10 mouse cellular contexts compared by ENCODE assay signal in genomic region chr17:27445364-27446075, GRCm38 (mm10).
DNase-seq lines count a peak whose midpoint lies in the region; ATAC-seq and TF ChIP-seq lines count a peak whose summit lies in the region.
"Had no signal": no experiment of that assay in that cellular context is flagged by ENCODE, and none has a peak within 500 bp of the region (broad histone marks: within the 10 kb centered on the region; RNA-seq: fewer than 3 reads in every experiment).

No protein-coding gene starts in this region.

- no peak for DNase-seq in midbrain, embryonic 10.5 days (ENCODE audit: low spot score)
- DNase-seq in heart, postnatal 0 days (ENCODE audit: low spot score), result peak; percentile 61
- peak; percentile 82 for DNase-seq in testis, postnatal 14 days (ENCODE audit: low spot score)
- DNase-seq in lung, postnatal 0 days (ENCODE audit: low spot score), result no peak
- DNase-seq: lung, postnatal 4 days had no signal

- ATAC-seq in midbrain, embryonic 16.5 days, result no peak
- ATAC-seq in heart, postnatal 0 days (ENCODE audit: insufficient read depth, low read depth), result peak; percentile 87
- peak; percentile 74 for ATAC-seq in kidney, embryonic 14.5 days (ENCODE audit: low FRiP score, low TSS enrichment)
- no peak for ATAC-seq in lung, postnatal 0 days
- ATAC-seq in midbrain, embryonic 15.5 days (replicated peaks), result no peak
- no peak for ATAC-seq in intestine, postnatal 0 days

- WGBS in midbrain, embryonic 16.5 days, result 57% methylated on average over 17 of the region's 17 CpGs
- 82% methylated on average over 17 of the region's 17 CpGs for WGBS in midbrain, embryonic 10.5 days
- 31% methylated on average over 17 of the region's 17 CpGs for WGBS in heart, postnatal 0 days
- WGBS in kidney, embryonic 14.5 days, result 20% methylated on average over 17 of the region's 17 CpGs
- WGBS in lung, postnatal 0 days, result 28% methylated on average over 17 of the region's 17 CpGs
- WGBS in midbrain, embryonic 15.5 days, result 58% methylated on average over 17 of the region's 17 CpGs
- WGBS in intestine, postnatal 0 days, result 34% methylated on average over 17 of the region's 17 CpGs

- TF ChIP-seq EP300 in heart, postnatal 0 days (IDR thresholded peaks at IDR 0.05; ENCODE audit: low read depth), result no peak
- no peak for TF ChIP-seq EP300 in lung, postnatal 0 days (IDR thresholded peaks at IDR 0.05)

- peak overlapping the region; percentile 55; the same call in 1 of the 2 replicates for H3K9ac ChIP-seq in midbrain, embryonic 16.5 days (ENCODE audit: low read depth, low read length)
- no peak overlapping the region for H3K9ac ChIP-seq in heart, postnatal 0 days (replicated peaks; ENCODE audit: low read depth, low read length)
- H3K9ac ChIP-seq in kidney, embryonic 14.5 days (ENCODE audit: low read depth, low read length), result no peak overlapping the region
- no peak overlapping the region for H3K9ac ChIP-seq in lung, postnatal 0 days (replicated peaks; ENCODE audit: low read depth)
- no peak overlapping the region for H3K9ac ChIP-seq in midbrain, embryonic 15.5 days
- no peak overlapping the region for H3K9ac ChIP-seq in intestine, postnatal 0 days (ENCODE audit: low read depth, low read length)
- H3K9ac ChIP-seq: embryonic facial prominence, embryonic 12.5 days had no signal

- H3K27me3 ChIP-seq in midbrain, embryonic 16.5 days (ENCODE audit: control insufficient read depth, insufficient read depth, low read depth, low read length), result no peaks in the 10 kb centered on the region
- no peaks in the 10 kb centered on the region for H3K27me3 ChIP-seq in midbrain, embryonic 10.5 days (ENCODE audit: low read depth, poor library complexity, severe bottlenecking)
- peaks cover 4% of the 10 kb centered on the region; the same call in 1 of the 2 replicates for H3K27me3 ChIP-seq in heart, postnatal 0 days (ENCODE audit: control insufficient read depth, insufficient read depth, low read length)
- no peaks in the 10 kb centered on the region; the same call in 1 of the 2 replicates for H3K27me3 ChIP-seq in kidney, embryonic 14.5 days (ENCODE audit: control insufficient read depth, insufficient read depth, low read length)
- H3K27me3 ChIP-seq in lung, postnatal 0 days (replicated peaks; ENCODE audit: insufficient read depth, low read length), result no peaks in the 10 kb centered on the region
- H3K27me3 ChIP-seq in midbrain, embryonic 15.5 days (replicated peaks), result no peaks in the 10 kb centered on the region
- no peaks in the 10 kb centered on the region for H3K27me3 ChIP-seq in intestine, postnatal 0 days (replicated peaks; ENCODE audit: control insufficient read depth, insufficient read depth, low read length)
- H3K27me3 ChIP-seq: embryonic facial prominence, embryonic 12.5 days had no signal

- TF ChIP-seq CTCF in heart, postnatal 0 days (IDR thresholded peaks at IDR 0.05; ENCODE audit: low read depth), result no peak
- TF ChIP-seq CTCF in lung, postnatal 0 days (IDR thresholded peaks at IDR 0.05), result no peak
- no peak for TF ChIP-seq CTCF in intestine, postnatal 0 days (IDR thresholded peaks at IDR 0.05; ENCODE audit: low read depth)

- H3K4me3 ChIP-seq in midbrain, embryonic 16.5 days (ENCODE audit: low read depth, low read length), result no peak overlapping the region
- no peak overlapping the region for H3K4me3 ChIP-seq in midbrain, embryonic 10.5 days
- H3K4me3 ChIP-seq in heart, postnatal 0 days (ENCODE audit: low read depth, low read length), result no peak overlapping the region
- no peak overlapping the region for H3K4me3 ChIP-seq in kidney, embryonic 14.5 days (ENCODE audit: low read length)
- H3K4me3 ChIP-seq in lung, postnatal 0 days (ENCODE audit: low read depth, low read length), result no peak overlapping the region
- H3K4me3 ChIP-seq in midbrain, embryonic 15.5 days, result no peak overlapping the region
- H3K4me3 ChIP-seq in intestine, postnatal 0 days (ENCODE audit: low read depth, low read length), result no peak overlapping the region
- H3K4me3 ChIP-seq: embryonic facial prominence, embryonic 12.5 days had no signal

- H3K36me3 ChIP-seq in midbrain, embryonic 16.5 days (ENCODE audit: control insufficient read depth, insufficient read depth, low read length), result no peaks in the 10 kb centered on the region
- no peaks in the 10 kb centered on the region for H3K36me3 ChIP-seq in midbrain, embryonic 10.5 days
- no peaks in the 10 kb centered on the region for H3K36me3 ChIP-seq in heart, postnatal 0 days (replicated peaks; ENCODE audit: control insufficient read depth, insufficient read depth, low read length)
- no peaks in the 10 kb centered on the region for H3K36me3 ChIP-seq in kidney, embryonic 14.5 days (ENCODE audit: control insufficient read depth, insufficient read depth, low read length)
- no peaks in the 10 kb centered on the region for H3K36me3 ChIP-seq in lung, postnatal 0 days (ENCODE audit: insufficient read depth, low read length)
- H3K36me3 ChIP-seq in midbrain, embryonic 15.5 days (replicated peaks), result no peaks in the 10 kb centered on the region
- H3K36me3 ChIP-seq in intestine, postnatal 0 days (ENCODE audit: control insufficient read depth, insufficient read depth), result no peaks in the 10 kb centered on the region
- H3K36me3 ChIP-seq: embryonic facial prominence, embryonic 12.5 days had no signal

- no peak overlapping the region for H3K27ac ChIP-seq in midbrain, embryonic 16.5 days (ENCODE audit: low read length)
- H3K27ac ChIP-seq in midbrain, embryonic 10.5 days (replicated peaks), result no peak overlapping the region
- H3K27ac ChIP-seq in heart, postnatal 0 days (ENCODE audit: low read depth), result no peak overlapping the region
- no peak overlapping the region for H3K27ac ChIP-seq in kidney, embryonic 14.5 days (ENCODE audit: low read depth, low read length)
- H3K27ac ChIP-seq in lung, postnatal 0 days (ENCODE audit: low read length), result no peak overlapping the region
- H3K27ac ChIP-seq in midbrain, embryonic 15.5 days, result no peak overlapping the region
- H3K27ac ChIP-seq in intestine, postnatal 0 days (ENCODE audit: low read depth, low read length), result no peak overlapping the region
- H3K27ac ChIP-seq: embryonic facial prominence, embryonic 12.5 days had no signal

- H3K4me1 ChIP-seq in midbrain, embryonic 16.5 days (ENCODE audit: control insufficient read depth, insufficient read depth, low read length), result peaks cover 6% of the 10 kb centered on the region; the same call in 1 of the 2 replicates
- peaks cover 27% of the 10 kb centered on the region for H3K4me1 ChIP-seq in midbrain, embryonic 10.5 days
- H3K4me1 ChIP-seq in heart, postnatal 0 days (ENCODE audit: control insufficient read depth, insufficient read depth), result no peaks in the 10 kb centered on the region; the same call in 1 of the 2 replicates
- peaks cover 7% of the 10 kb centered on the region; the same call in 1 of the 2 replicates for H3K4me1 ChIP-seq in kidney, embryonic 14.5 days (ENCODE audit: control insufficient read depth, insufficient read depth, low read length)
- H3K4me1 ChIP-seq in lung, postnatal 0 days (ENCODE audit: insufficient read depth, low read depth, low read length), result no peaks in the 10 kb centered on the region
- peaks cover 15% of the 10 kb centered on the region for H3K4me1 ChIP-seq in midbrain, embryonic 15.5 days
- peaks cover 7% of the 10 kb centered on the region; the same call in 1 of the 2 replicates for H3K4me1 ChIP-seq in intestine, postnatal 0 days (replicated peaks; ENCODE audit: control insufficient read depth, insufficient read depth, low read length)

- H3K4me2 ChIP-seq in midbrain, embryonic 16.5 days (ENCODE audit: low read length), result no peak overlapping the region
- no peak overlapping the region for H3K4me2 ChIP-seq in heart, postnatal 0 days (ENCODE audit: low read depth, low read length)
- 0 out of 2 replicates have a peak overlapping the region, but pooled peaks have one; percentile 6 for H3K4me2 ChIP-seq in kidney, embryonic 14.5 days (replicated peaks; ENCODE audit: low read depth, low read length)
- H3K4me2 ChIP-seq in lung, postnatal 0 days (replicated peaks; ENCODE audit: low read depth, low read length), result no peak overlapping the region
- no peak overlapping the region for H3K4me2 ChIP-seq in midbrain, embryonic 15.5 days
- H3K4me2 ChIP-seq in intestine, postnatal 0 days (replicated peaks; ENCODE audit: low read depth), result no peak overlapping the region
- H3K4me2 ChIP-seq: embryonic facial prominence, embryonic 12.5 days had no signal

- no peaks in the 10 kb centered on the region for H3K9me3 ChIP-seq in midbrain, embryonic 16.5 days (replicated peaks; ENCODE audit: control insufficient read depth, low read length, poor library complexity, severe bottlenecking)
- no peaks in the 10 kb centered on the region for H3K9me3 ChIP-seq in midbrain, embryonic 10.5 days (replicated peaks)
- H3K9me3 ChIP-seq in heart, postnatal 0 days (replicated peaks; ENCODE audit: control insufficient read depth, low read length), result no peaks in the 10 kb centered on the region
- H3K9me3 ChIP-seq in kidney, embryonic 14.5 days (ENCODE audit: control insufficient read depth, low read length), result no peaks in the 10 kb centered on the region
- H3K9me3 ChIP-seq in lung, postnatal 0 days (ENCODE audit: low read length), result no peaks in the 10 kb centered on the region
- no peaks in the 10 kb centered on the region for H3K9me3 ChIP-seq in midbrain, embryonic 15.5 days
- no peaks in the 10 kb centered on the region for H3K9me3 ChIP-seq in intestine, postnatal 0 days (ENCODE audit: control insufficient read depth)
- H3K9me3 ChIP-seq: embryonic facial prominence, embryonic 12.5 days had no signal

Comparison
In these comparisons a context has a peak if more than half of its experiments do, and no peak if none do; other contexts are left out.
1. ATAC-seq: peak in heart, postnatal 0 days (single experiment) and kidney, embryonic 14.5 days (single experiment); none in midbrain, embryonic 16.5 days (single experiment), lung, postnatal 0 days (single experiment), midbrain, embryonic 15.5 days (single experiment) and intestine, postnatal 0 days (single experiment).
2. DNase-seq: peak in heart, postnatal 0 days (single experiment) and testis, postnatal 14 days (single experiment); none in midbrain, embryonic 10.5 days (single experiment) and lung, postnatal 0 days (single experiment).